Mouse (Mus musculus): ENCODE measurements around the gene Ano6.

The Ano6 gene

GRCm38 (mm10) chr15:95945951-95946708 is 155.5 kb downstream of the Ano6 start:
- no peak for DNase-seq

DNA sequence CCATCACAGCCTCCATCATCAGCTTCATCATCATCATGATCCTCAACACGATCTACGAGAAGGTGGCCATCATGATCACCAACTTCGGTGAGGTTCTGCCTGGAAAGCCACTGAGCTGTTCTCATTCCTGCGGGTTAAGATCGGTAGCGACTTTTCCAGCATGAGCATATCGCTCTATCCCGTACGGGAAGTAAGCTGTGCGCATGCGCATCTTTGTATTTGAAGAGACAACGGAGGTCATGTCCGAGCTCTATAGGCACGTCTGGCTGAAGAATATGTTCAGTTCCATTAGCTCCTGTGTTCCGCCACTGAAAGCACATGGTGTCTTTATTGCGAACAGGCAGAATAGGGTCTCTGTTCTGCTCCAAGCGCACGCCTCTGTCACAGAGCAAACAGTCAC is 157.8 kb downstream of the Ano6 start:
- no peak for DNase-seq

DNA sequence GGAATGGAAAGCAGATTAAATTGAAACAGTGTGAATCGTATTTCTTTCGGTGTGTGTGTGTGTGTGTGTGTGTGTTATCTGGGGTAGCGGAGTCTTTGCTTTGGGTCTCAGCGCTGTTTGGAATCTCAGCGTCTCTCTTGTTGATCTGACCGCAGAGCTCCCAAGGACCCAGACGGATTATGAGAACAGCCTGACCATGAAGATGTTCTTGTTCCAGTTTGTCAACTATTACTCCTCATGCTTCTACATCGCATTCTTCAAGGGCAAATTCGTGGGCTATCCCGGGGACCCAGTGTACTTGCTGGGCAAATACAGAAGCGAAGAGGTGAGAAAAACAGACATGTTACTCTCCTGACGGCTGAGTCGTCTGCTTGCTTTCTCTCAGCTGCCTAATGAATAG is 158.7 kb downstream of the Ano6 start:
- DNase-seq: no peak

DNA sequence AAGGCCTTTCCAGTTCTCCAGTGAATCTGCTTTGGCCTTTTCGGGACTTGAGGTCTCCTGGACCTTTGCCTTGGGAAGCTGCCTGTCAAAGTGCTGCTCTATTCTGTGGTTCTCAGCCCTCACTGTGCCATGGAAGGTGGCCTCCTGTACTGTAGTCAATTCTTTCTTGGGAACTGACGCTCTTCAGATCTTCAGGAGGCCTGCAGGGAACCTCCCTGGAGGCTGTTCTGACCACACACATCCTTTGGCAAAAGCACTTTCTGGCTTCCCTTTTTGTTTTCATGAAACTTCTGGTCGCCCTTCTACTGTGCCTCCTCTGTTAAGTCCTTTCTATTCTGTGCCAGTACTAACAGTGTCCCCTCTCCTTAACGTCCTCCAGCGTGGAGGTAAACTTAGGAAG is 160.9 kb downstream of the Ano6 start:
- DNase-seq: no peak

DNA sequence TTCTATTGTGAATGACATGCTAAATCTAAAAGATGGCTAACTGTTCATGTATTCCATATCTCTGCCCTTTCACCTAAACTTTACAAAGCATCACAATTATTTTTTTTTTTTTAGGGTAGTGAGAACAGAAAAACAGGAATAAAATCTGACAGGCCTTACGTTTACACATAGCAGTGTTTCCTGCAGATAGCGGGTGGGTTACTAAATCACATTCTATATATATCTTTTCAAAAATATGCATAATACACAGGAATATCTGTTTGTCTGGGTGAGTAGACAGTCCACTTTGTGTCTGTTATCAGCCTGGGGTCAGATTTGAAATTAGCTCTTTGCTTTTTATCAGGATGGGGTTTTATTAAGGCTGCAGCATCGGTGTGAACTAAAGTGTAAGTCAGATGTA is 166.0 kb downstream of the Ano6 start:
- no peak for DNase-seq

DNA sequence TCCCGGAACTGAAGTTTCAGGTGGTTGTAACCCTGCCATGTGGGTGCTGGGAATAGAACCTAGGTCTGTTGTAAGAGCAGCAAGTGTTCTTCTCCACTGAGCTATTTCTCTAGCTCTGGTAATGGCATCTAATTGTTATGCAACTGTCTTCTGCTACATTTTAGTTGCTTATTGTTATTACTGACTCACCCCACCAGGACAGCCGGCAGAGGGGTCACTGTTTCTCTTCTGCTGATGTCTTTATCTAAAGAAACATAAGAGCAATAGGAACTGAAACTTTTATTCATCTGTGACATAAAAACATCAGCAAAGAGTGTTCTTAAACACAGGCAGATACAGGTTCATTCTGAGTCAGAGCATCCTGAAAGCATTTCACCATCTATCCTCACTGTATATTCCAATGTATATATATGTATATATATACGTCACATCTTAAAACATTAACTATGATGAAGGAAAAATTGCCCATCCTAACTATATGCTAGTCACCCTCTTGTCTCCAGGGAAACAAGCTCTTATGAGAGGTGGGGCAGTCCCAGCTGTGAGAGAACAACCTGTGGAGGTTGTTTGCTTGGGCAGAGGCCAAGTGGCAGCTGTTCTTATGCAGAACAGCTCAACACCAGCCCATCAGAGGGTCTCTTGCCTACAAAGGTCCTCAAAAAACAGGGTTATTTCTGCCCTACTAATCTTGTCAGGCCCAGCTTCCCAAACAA is 171.9 kb downstream of the Ano6 start:
- no peak for DNase-seq

- DNase-seq: no peak
Measured at GRCm38 (mm10) chr15:95963124-95963482, 172.5 kb downstream of the Ano6 start.

- no peak for DNase-seq
Measured at GRCm38 (mm10) chr15:95963533-95964250, 173.0 kb downstream of the Ano6 start.

DNA sequence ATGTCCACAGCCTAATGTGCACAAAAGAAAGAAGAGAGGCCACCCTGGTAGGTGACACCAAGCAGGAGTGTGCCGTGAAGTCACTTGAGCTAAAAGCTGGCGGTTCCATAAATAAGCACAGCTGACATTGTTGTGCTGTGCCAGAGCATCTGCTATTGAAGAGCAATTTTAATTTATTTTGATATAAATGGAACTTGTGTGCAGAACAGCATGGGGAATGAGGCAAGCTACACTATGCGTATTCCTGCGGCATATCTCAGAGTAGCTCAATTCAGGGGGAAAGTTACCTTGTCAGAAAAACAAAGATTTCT is 173.6 kb downstream of the Ano6 start:
- DNase-seq: no peak

DNA sequence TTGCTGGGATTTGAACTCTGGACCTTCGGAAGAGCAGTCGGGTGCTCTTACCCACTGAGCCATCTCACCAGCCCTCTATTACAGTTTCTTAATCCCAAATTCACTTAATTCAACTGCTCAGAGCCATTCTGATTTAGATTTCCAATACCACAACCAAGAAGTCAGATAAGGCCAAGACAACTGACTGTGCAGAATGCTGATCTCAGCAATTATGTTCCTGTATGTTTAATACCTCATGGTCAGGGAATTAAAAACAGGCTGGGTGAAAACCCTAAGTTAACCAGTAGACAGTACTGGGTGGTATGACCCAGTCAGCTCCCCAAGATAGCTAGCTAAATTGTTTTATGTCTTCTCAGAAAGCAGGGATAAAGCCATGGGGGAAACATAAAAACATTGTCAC is 176.3 kb downstream of the Ano6 start:
- no peak for DNase-seq

GRCm38 (mm10) chr15:95967516-95968196 is 177.0 kb downstream of the Ano6 start:
- DNase-seq: no peak

DNA sequence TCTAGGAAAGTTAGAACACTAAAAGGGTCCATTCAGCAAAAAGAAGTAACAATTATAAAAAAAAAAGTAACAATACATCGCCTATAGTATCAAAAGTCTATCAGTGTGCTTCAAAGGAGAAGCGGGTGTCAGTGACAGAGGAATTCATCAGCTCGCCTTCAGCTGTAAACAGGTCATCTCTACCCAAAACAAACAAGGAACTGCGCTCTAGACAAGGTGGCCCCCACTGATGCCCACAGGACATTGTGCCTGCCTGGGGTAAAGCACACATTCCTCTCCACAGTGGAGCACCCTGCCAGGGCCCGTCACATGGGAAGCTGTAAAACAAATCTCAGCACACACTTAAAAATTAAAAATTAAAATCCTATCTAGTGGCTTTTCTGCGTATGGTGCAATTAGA is 179.0 kb downstream of the Ano6 start:
- DNase-seq: no peak

GRCm38 (mm10) chr15:95970176-95970575 is 179.5 kb downstream of the Ano6 start:
- no peak for DNase-seq

DNA sequence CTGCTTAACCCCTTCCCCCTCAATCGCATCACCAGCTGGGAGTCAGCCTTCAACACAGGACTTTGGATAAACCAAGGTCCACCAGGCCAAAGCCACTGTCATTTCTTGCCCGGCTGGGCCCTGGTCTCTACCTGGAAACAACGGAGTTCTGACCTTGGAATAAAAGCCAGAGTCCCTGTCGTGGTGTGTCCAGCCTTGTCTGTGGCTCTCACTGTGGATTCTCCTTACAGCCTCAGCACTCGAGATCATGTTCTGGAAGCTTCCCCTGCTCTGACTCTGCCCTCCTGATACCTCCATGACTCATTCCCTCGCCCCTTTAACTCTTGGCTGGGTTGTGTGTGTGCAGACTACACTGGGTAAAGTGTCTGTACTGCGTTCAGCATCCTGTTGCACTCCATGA is 180.0 kb downstream of the Ano6 start:
- no peak for DNase-seq

GRCm38 (mm10) chr15:95971302-95971701 is 180.7 kb downstream of the Ano6 start:
- DNase-seq: no peak

GRCm38 (mm10) chr15:95972156-95972555 is 181.5 kb downstream of the Ano6 start:
- no peak for DNase-seq

DNA sequence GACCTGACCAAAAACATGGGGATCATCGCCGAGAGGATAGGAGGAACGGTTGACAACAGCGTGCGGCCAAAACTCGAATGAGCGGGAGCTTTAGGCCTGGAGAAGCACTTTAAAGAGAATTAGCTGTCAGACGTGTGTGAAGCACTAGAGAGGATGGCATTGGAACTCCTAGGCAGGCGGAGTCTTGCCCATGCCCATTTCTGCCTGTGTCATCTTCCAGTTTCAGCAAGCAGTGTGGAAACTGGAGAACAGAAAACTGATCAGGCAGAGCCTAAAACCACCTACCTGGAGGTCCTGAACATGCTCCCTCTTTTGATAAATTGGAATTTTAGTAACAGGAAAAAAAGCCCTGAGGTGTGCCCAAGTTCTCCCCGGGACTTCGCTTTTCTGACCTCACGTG is 182.0 kb downstream of the Ano6 start:
- no peak for DNase-seq

DNA sequence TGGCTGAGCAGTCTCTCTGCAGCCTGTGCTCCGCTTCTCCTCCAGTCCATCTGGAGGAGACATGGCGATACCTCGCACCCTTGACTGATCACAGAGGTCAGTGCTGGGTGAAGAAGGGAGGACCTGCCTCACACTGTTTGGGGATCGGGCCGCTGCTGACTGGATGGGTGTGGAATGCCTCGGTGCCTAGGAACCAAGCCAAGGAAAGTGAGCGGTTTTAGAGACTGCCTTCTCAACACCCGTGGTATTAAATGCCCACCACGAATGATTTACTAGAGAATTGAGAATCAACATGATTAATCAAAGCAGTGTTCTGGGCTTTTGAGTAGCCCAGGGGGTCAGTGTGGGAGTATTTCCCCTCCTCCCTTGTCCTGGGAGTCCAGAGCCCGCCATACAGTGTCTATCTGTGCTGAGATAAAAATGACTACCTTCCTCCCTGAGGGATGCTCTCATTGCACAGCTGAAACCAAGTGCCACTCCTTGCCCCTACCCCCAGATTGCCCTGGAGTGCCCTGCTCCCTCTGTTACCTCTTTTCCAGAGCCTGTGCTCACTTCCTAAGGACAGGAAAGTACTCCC is 183.5 kb downstream of the Ano6 start:
- DNase-seq: no peak

- DNase-seq: no peak
Measured at GRCm38 (mm10) chr15:95976156-95976876, 185.7 kb downstream of the Ano6 start.

DNA sequence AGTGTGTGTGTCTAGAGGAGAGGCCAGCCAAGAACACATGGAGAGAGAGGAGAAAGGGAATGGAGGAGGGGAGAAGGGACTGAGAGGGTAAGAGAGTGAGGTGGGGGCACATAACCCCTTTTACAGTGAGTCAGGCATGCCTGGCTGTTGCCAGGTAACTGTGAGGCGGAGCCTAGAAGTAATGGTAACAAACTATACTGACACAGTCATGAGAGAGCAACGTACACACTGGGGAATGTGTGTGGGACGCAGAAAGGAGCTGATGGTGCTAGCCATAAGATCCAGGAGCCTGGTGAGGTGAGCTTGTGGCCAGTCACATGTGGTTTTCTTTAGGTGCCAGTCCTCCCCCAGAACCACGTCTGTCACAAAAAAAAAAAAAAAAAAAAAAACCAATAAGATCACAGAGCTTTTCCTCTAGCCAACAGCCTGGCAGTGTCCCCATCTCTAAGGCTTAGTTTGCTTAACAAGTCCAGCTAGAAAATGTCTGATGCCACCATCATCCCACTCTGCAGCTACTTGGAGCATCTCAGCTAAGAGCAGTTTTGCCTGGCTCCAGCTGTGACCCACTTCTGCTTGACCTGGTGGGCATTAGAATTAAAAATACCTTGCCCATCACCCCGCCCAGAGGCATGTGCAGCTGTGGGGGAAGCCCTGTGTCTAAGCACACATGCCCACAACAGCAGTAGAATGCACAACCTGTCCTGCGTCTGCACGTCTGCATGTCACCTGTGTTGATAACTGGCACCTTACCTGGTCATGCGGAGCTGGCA is 186.7 kb downstream of the Ano6 start:
- DNase-seq: no peak

GRCm38 (mm10) chr15:95977939-95978252 is 187.3 kb downstream of the Ano6 start:
- no peak for DNase-seq

GRCm38 (mm10) chr15:95980641-95981040 is 190.0 kb downstream of the Ano6 start:
- DNase-seq: no peak
